Mouse (Mus musculus): ENCODE measurements around the gene Lrrc49.

DNA sequence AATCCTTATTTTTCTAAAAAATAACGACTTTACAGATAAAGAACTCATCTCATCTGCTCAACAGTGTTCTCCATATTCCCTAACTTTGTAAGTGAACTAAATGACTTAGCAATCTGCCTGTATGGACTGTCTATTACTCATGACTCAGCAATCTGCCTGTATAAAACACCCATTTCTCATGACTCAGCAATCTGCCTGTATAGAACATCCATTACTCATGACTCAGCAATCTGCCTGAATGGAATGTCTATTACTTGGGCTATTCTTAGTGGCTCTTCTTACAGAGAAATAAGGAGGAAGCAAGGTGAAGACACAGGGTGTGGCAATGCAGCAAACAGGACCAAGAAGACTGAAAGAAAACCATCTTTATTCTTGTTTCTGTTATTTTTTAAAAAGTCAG lies 34.8 kb downstream of the Lrrc49 start:
- TF ChIP-seq POLR2A (IDR thresholded peaks at IDR 0.05; ENCODE audit: low read depth, low read length), result no peak
- no peak for TF ChIP-seq CTCF (conservative IDR thresholded peaks at IDR 0.05; ENCODE audit: insufficient read depth, insufficient read length, low read depth, low read length)
